Mouse (Mus musculus) CH12.LX (cell line): Measurements from ENCODE around the gene Hk3.

Source experiments
- CHD1 ChIP-seq: IDR thresholded peaks from 2 replicates; pipeline ENCODE4 v1.6.1; 2012; ENCODE audit warnings: low read depth, low read length, improper control_type of control experiment, inconsistent platforms
- CHD2 ChIP-seq: IDR thresholded peaks from 2 replicates; pipeline ENCODE4 v1.6.1; 2011; ENCODE audit warnings: low read length, improper control_type of control experiment
- CTCF ChIP-seq, 2 experiments: IDR thresholded peaks in 1 of 2; conservative IDR thresholded peaks in 1 of 2; 2 replicates each; pipeline ENCODE4 v1.5.1; 2011 to 2012; ENCODE audit warnings: low read depth in 2 of 2, low read length in 2 of 2, improper control_type of control experiment in 1 of 2, inconsistent platforms in 1 of 2, mild to moderate bottlenecking in 1 of 2, moderate library complexity in 1 of 2
- E2F4 ChIP-seq: IDR thresholded peaks from 2 replicates; pipeline ENCODE4 v1.6.1; 2011; ENCODE audit warnings: low read depth, low read length, improper control_type of control experiment; ENCODE audit not compliant: insufficient replicate concordance
- ELF1 ChIP-seq: IDR thresholded peaks from 2 replicates; pipeline ENCODE4 v1.6.1; 2014; ENCODE audit warnings: low read depth, mild to moderate bottlenecking, inconsistent platforms, low read length, improper control_type of control experiment
- EP300 ChIP-seq: IDR thresholded peaks from 2 replicates; pipeline ENCODE4 v1.6.1; 2011; ENCODE audit warnings: low read length, improper control_type of control experiment
- JUN ChIP-seq: IDR thresholded peaks from 2 replicates; pipeline ENCODE4 v1.6.1; 2011; ENCODE audit warnings: low read depth, mild to moderate bottlenecking, low read length, improper control_type of control experiment, moderate library complexity; ENCODE audit not compliant: insufficient read depth
- MAX ChIP-seq: IDR thresholded peaks from 2 replicates; pipeline ENCODE4 v1.6.1; 2011; ENCODE audit warnings: low read length, improper control_type of control experiment
- MXI1 ChIP-seq: IDR thresholded peaks from 2 replicates; pipeline ENCODE4 v1.6.1; 2011; ENCODE audit warnings: mild to moderate bottlenecking, low read depth, low read length, improper control_type of control experiment
- POLR2AphosphoS2 ChIP-seq: IDR thresholded peaks from 2 replicates; pipeline ENCODE4 v1.6.1; 2011; ENCODE audit warnings: low read depth, low read length, improper control_type of control experiment

- TF ChIP-seq CTCF (conservative IDR thresholded peaks at IDR 0.05 in 1 of 2, IDR thresholded peaks at IDR 0.05 in 1 of 2; ENCODE audit: low read depth in 2 of 2, low read length in 2 of 2) (no peak), EP300 (peak; percentile 63), MXI1 (no peak), CHD2 (no peak), ELF1 (no peak; the same call in 1 of the 2 replicates), POLR2AphosphoS2 (no peak), JUN (no peak), CHD1 (no peak), E2F4 (no peak), MAX (peak; percentile 37; the same call in 1 of the 2 replicates)
These were observed 1.5 kb upstream of the Hk3 start for GRCm38 (mm10) chr13:55022715-55023114.
